21 mouse cellular contexts compared by ENCODE assay signal in the genomic region with DNA sequence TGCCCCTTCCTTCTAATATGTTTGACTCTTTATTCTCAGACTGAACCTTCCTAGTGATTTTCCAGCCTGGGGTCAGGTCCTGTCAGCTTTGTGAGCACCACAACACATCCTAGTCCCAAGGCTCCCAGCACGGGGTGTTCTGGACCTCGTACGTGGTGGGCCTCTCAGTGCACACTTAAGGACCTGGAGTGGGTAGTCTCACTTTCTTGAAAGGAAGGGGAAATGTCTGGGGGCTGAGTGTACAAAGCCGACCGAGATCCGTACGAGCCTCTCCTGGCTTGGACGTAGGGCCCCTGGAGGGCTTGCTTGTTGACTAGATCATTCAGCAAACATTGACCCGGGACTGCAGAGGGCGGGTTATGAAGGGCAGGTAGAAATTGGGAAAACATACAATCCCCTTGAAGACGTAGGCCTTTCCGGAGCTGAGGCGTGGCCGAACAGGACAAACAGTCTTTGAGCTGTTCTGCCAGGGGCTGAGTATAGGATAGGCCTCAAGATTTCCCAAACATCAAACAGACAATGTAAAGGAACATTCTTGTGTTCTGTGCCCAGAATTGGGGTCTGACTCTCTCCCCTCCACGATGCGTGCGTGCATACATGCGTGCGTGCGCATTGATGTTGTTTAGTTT. TPM values are rescaled to one million over a fixed set of nuclear protein-coding genes. Genes with fewer than 3 reads are reported as not detected.
A peak's percentile ranks its signal among the peaks of the same experiment; 100 is the strongest.
DNase-seq lines count a peak whose midpoint lies in the region; ATAC-seq lines count a peak whose summit lies in the region.
"Had no signal": no experiment of that assay in that cellular context is flagged by ENCODE, and none has a peak within 500 bp of the region (broad histone marks: within the 10 kb centered on the region; RNA-seq: fewer than 3 reads in every experiment).

No protein-coding gene starts in this region.

- DNase-seq in hindbrain, embryonic 14.5 days (ENCODE audit: low spot score) = no peak
- no peak for DNase-seq in limb, embryonic 10.5 days (ENCODE audit: low spot score)
- DNase-seq in cerebellum, postnatal 14 days = no peak
- DNase-seq: adrenal gland, postnatal 36 days; cerebellum, adult 2 months; gastrocnemius, adult 2 months; kidney, adult 8-10 months; kidney, postnatal 14 days; layer of hippocampus, postnatal 36 days had no signal

- ATAC-seq in hindbrain, embryonic 12.5 days (ENCODE audit: low FRiP score) = no peak
- ATAC-seq in hindbrain, embryonic 14.5 days (ENCODE audit: low FRiP score) = no peak
- peak; percentile 33; the same call in 1 of the 2 replicates for ATAC-seq in granulocyte monocyte progenitor cell, adult 5-6 weeks (replicated peaks; ENCODE audit: poor library complexity, severe bottlenecking)
- peak; percentile 20; the same call in 1 of the 2 replicates for ATAC-seq in megakaryocyte progenitor cell, adult 5-6 weeks (replicated peaks; ENCODE audit: poor library complexity)
- ATAC-seq in midbrain, embryonic 16.5 days = no peak
- ATAC-seq: forebrain, embryonic 16.5 days; midbrain, embryonic 13.5 days had no signal

- H3K4me3 ChIP-seq in hindbrain, embryonic 12.5 days = no peak overlapping the region
- H3K4me3 ChIP-seq in hindbrain, embryonic 14.5 days (replicated peaks; ENCODE audit: low read length) = no peak overlapping the region
- H3K4me3 ChIP-seq in limb, embryonic 10.5 days = no peak overlapping the region
- no peak overlapping the region for H3K4me3 ChIP-seq in midbrain, embryonic 16.5 days (ENCODE audit: low read depth, low read length)
- H3K4me3 ChIP-seq: gastrocnemius, adult 2 months; heart, embryonic 13.5 days; layer of hippocampus, adult 2 months; midbrain, embryonic 13.5 days; myocyte had no signal

- WGBS in hindbrain, embryonic 12.5 days = 77% methylated on average over 20 of the region's 20 CpGs
- WGBS in hindbrain, embryonic 14.5 days = 86% methylated on average over 20 of the region's 20 CpGs
- 90% methylated on average over 20 of the region's 20 CpGs for WGBS in limb, embryonic 10.5 days
- WGBS in midbrain, embryonic 16.5 days = 86% methylated on average over 20 of the region's 20 CpGs

- no peaks in the 10 kb centered on the region for H3K36me3 ChIP-seq in hindbrain, embryonic 12.5 days
- H3K36me3 ChIP-seq in hindbrain, embryonic 14.5 days (replicated peaks; ENCODE audit: control insufficient read depth, insufficient read depth) = no peaks in the 10 kb centered on the region
- no peaks in the 10 kb centered on the region for H3K36me3 ChIP-seq in limb, embryonic 10.5 days
- no peaks in the 10 kb centered on the region for H3K36me3 ChIP-seq in midbrain, embryonic 16.5 days (ENCODE audit: control insufficient read depth, insufficient read depth, low read length)
- H3K36me3 ChIP-seq: heart, embryonic 13.5 days; midbrain, embryonic 13.5 days had no signal

- no peak overlapping the region for H3K9ac ChIP-seq in hindbrain, embryonic 12.5 days
- H3K9ac ChIP-seq in hindbrain, embryonic 14.5 days = no peak overlapping the region
- no peak overlapping the region for H3K9ac ChIP-seq in midbrain, embryonic 16.5 days (ENCODE audit: low read depth, low read length)
- H3K9ac ChIP-seq: heart, embryonic 13.5 days; midbrain, embryonic 13.5 days had no signal

- 0 out of 2 replicates have a peak overlapping the region, but pooled peaks have one; percentile 44 for H3K27ac ChIP-seq in hindbrain, embryonic 12.5 days
- H3K27ac ChIP-seq in hindbrain, embryonic 14.5 days = no peak overlapping the region
- H3K27ac ChIP-seq in limb, embryonic 10.5 days = peak overlapping the region; percentile 38; the same call in 1 of the 2 replicates
- H3K27ac ChIP-seq in midbrain, embryonic 16.5 days (ENCODE audit: low read length) = no peak overlapping the region
- H3K27ac ChIP-seq: gastrocnemius, adult 2 months; heart, embryonic 13.5 days; layer of hippocampus, adult 2 months; midbrain, embryonic 13.5 days had no signal

- peaks cover 8% of the 10 kb centered on the region for H3K4me1 ChIP-seq in hindbrain, embryonic 12.5 days
- H3K4me1 ChIP-seq in hindbrain, embryonic 14.5 days (replicated peaks; ENCODE audit: control insufficient read depth, insufficient read depth, low read length) = no peaks in the 10 kb centered on the region
- H3K4me1 ChIP-seq in limb, embryonic 10.5 days = peaks cover 42% of the 10 kb centered on the region
- H3K4me1 ChIP-seq in midbrain, embryonic 16.5 days (ENCODE audit: control insufficient read depth, insufficient read depth, low read length) = no peaks in the 10 kb centered on the region
- H3K4me1 ChIP-seq: midbrain, embryonic 13.5 days had no signal

- H3K27me3 ChIP-seq in hindbrain, embryonic 12.5 days = no peaks in the 10 kb centered on the region
- no peaks in the 10 kb centered on the region for H3K27me3 ChIP-seq in hindbrain, embryonic 14.5 days (ENCODE audit: control insufficient read depth, insufficient read depth, low read length)
- no peaks in the 10 kb centered on the region for H3K27me3 ChIP-seq in limb, embryonic 10.5 days (ENCODE audit: low read depth, poor library complexity, severe bottlenecking)
- H3K27me3 ChIP-seq in midbrain, embryonic 16.5 days (ENCODE audit: control insufficient read depth, insufficient read depth, low read depth, low read length) = no peaks in the 10 kb centered on the region
- H3K27me3 ChIP-seq: midbrain, embryonic 13.5 days had no signal

- H3K4me2 ChIP-seq in hindbrain, embryonic 12.5 days (replicated peaks) = no peak overlapping the region
- no peak overlapping the region for H3K4me2 ChIP-seq in hindbrain, embryonic 14.5 days (replicated peaks)
- H3K4me2 ChIP-seq in midbrain, embryonic 16.5 days (ENCODE audit: low read length) = no peak overlapping the region
- H3K4me2 ChIP-seq: heart, embryonic 13.5 days; midbrain, embryonic 13.5 days had no signal

- no peaks in the 10 kb centered on the region for H3K9me3 ChIP-seq in hindbrain, embryonic 12.5 days (replicated peaks)
- no peaks in the 10 kb centered on the region for H3K9me3 ChIP-seq in hindbrain, embryonic 14.5 days (ENCODE audit: control insufficient read depth, low read length)
- no peaks in the 10 kb centered on the region for H3K9me3 ChIP-seq in limb, embryonic 10.5 days (replicated peaks)
- H3K9me3 ChIP-seq in midbrain, embryonic 16.5 days (replicated peaks; ENCODE audit: control insufficient read depth, low read length, poor library complexity, severe bottlenecking) = no peaks in the 10 kb centered on the region
- H3K9me3 ChIP-seq: heart, embryonic 13.5 days; midbrain, embryonic 13.5 days had no signal

RNA-seq across cellular contexts. Expression of gene Dlk1, which starts 42.5 kb away (rescaled TPM):
- polyA plus RNA-seq in hindbrain, embryonic 12.5 days (2016; fragmentation: Nextera tagmentation; extraction: Ambion mirVana) = 140 and 145 TPM in 2 replicates
- polyA plus RNA-seq in hindbrain, embryonic 14.5 days (2014; fragmentation: Nextera tagmentation; extraction: Ambion mirVana) = 62.6 and 73.4 TPM in 2 replicates
- total RNA-seq in granulocyte monocyte progenitor cell, adult 5-6 weeks (2014; fragmentation: Nextera tagmentation) = not detected in 2 replicates
- total RNA-seq in granulocyte monocyte progenitor cell, adult 5-6 weeks (2017) = not detected in 2 replicates
- 106 and 159 TPM in 2 replicates for polyA plus RNA-seq in limb, embryonic 10.5 days (2016; fragmentation: Nextera tagmentation; extraction: Ambion mirVana)
- total RNA-seq in megakaryocyte progenitor cell, adult 5-6 weeks (2015) = 0.64 TPM in 1 of 2 replicates, not detected in the other
- total RNA-seq in megakaryocyte progenitor cell, adult 5-6 weeks (2017) = not detected in 2 replicates
- 50.4 and 66.0 TPM in 2 replicates for polyA plus RNA-seq in midbrain, embryonic 16.5 days (2015; fragmentation: Nextera tagmentation; extraction: Ambion mirVana)
- total RNA-seq: liver, adult 2 months; megakaryocyte, adult 5-6 weeks had no signal
- polyA plus RNA-seq: C2C12, myocyte had no signal

Comparison
In these comparisons a context has a peak if more than half of its experiments do, and no peak if none do; other contexts are left out.
1. H3K27ac ChIP-seq: peak in hindbrain, embryonic 12.5 days (single experiment) and limb, embryonic 10.5 days (single experiment); none in hindbrain, embryonic 14.5 days (single experiment) and midbrain, embryonic 16.5 days (single experiment).
2. ATAC-seq: peak in granulocyte monocyte progenitor cell, adult 5-6 weeks (single experiment) and megakaryocyte progenitor cell, adult 5-6 weeks (single experiment); none in hindbrain, embryonic 12.5 days (single experiment), hindbrain, embryonic 14.5 days (single experiment) and midbrain, embryonic 16.5 days (single experiment).